Mouse (Mus musculus) lung, embryonic 15.5 days (tissue): ENCODE measurements at regions not wholly inside any gene's neighbourhood (a gene's known extent, or its start where the extent isn't known, plus 50 kb on each side); places are given as distances from the start of the nearest gene placed in this dataset.

Experiments
- ATAC-seq: fragments of 200-750 bp; cut with Nextera tagmentation; 2 replicates; pipeline ENCODE4 v1.8.0; 2017; ENCODE audit warnings: moderate number of reproducible peaks, borderline replicate concordance; ENCODE audit not compliant: low FRiP score, low TSS enrichment; ENCODE audit errors: extremely low read depth
- H3K27ac ChIP-seq: fragments of 300-500 bp; sonication (generic); 2 replicates; pipeline ENCODE4 v1.5.1; 2015; ENCODE audit warnings: moderate library complexity, mild to moderate bottlenecking, inconsistent platforms
- H3K27me3 ChIP-seq: fragments of 300-500 bp; sonication (generic); 2 replicates; pipeline ENCODE4 v1.6.1; 2015; ENCODE audit warnings: inconsistent platforms
- H3K36me3 ChIP-seq: fragments of 300-500 bp; sonication (generic); 2 replicates; pipeline ENCODE4 v1.6.1; 2015; ENCODE audit warnings: inconsistent platforms
- H3K4me1 ChIP-seq: fragments of 300-500 bp; sonication (generic); 2 replicates; pipeline ENCODE4 v1.6.1; 2015; ENCODE audit warnings: inconsistent platforms
- H3K4me2 ChIP-seq: fragments of 300-500 bp; sonication (generic); 2 replicates; pipeline ENCODE4 v1.6.1; 2015; ENCODE audit warnings: inconsistent platforms, mild to moderate bottlenecking, moderate library complexity
- H3K4me3 ChIP-seq: fragments of 300-500 bp; sonication (generic); 2 replicates; pipeline ENCODE4 v1.5.1; 2015; ENCODE audit warnings: mild to moderate bottlenecking, inconsistent platforms
- H3K9ac ChIP-seq: fragments of 300-500 bp; sonication (generic); 2 replicates; pipeline ENCODE4 v1.6.1; 2015; ENCODE audit warnings: inconsistent platforms
- H3K9me3 ChIP-seq: fragments of 300-500 bp; sonication (generic); 2 replicates; pipeline ENCODE4 v1.6.1; 2016; ENCODE audit warnings: inconsistent platforms
- WGBS: fragments of 180-500 bp; shearing (Covaris S2); methylation state at CpG from one replicate; pipeline ENCODE4 v1.1.7; 2015; 5-methylcytosine and 5-hydroxymethylcytosine counted together

GRCm38 (mm10) chr5:127036472-127036871 is 205.1 kb upstream of the Tmem132c start:
- H3K36me3 ChIP-seq: no peaks in the 10 kb centered on the region
- H3K9ac ChIP-seq: no peak overlapping the region
- H3K27ac ChIP-seq: no peak overlapping the region
- no peak for ATAC-seq
- no peaks in the 10 kb centered on the region for H3K4me1 ChIP-seq
- WGBS: 20% methylated on average over 5 of the region's 5 CpGs
- no peaks in the 10 kb centered on the region for H3K27me3 ChIP-seq
- H3K9me3 ChIP-seq: 0 out of 2 replicates have a peak, but pooled peaks cover 2% of the 10 kb centered on the region
- no peak overlapping the region for H3K4me3 ChIP-seq
- H3K4me2 ChIP-seq: no peak overlapping the region

GRCm38 (mm10) chr5:127057770-127058169 is 183.8 kb upstream of the Tmem132c start:
- Histone ChIP-seq H3K9ac (no peak overlapping the region), H3K4me3 (no peak overlapping the region), H3K9me3 (no peaks in the 10 kb centered on the region), H3K27ac (no peak overlapping the region), H3K27me3 (no peaks in the 10 kb centered on the region), H3K4me1 (no peaks in the 10 kb centered on the region), H3K36me3 (no peaks in the 10 kb centered on the region), H3K4me2 (no peak overlapping the region)
- 63% methylated on average over 4 of the region's 4 CpGs for WGBS
- ATAC-seq: no peak

GRCm38 (mm10) chr5:127074327-127074726 is 167.3 kb upstream of the Tmem132c start:
- WGBS: 55% methylated on average over 4 of the region's 4 CpGs
- ATAC-seq: no peak
- no peak overlapping the region for H3K4me2 ChIP-seq

More at GRCm38 (mm10) chr5:127074327-127074726, 167.3 kb upstream of the Tmem132c start:
- no peak overlapping the region for H3K27ac ChIP-seq
- no peaks in the 10 kb centered on the region for H3K9me3 ChIP-seq
- H3K4me3 ChIP-seq: no peak overlapping the region
- H3K27me3 ChIP-seq: no peaks in the 10 kb centered on the region
- no peak overlapping the region for H3K9ac ChIP-seq
- H3K36me3 ChIP-seq: no peaks in the 10 kb centered on the region
- H3K4me1 ChIP-seq: no peaks in the 10 kb centered on the region
